In genomic region chr11:69171626-69172025, GRCm38 (mm10) we compare ENCODE assay signal across 9 mouse cellular contexts. TPM values are rescaled to one million over a fixed set of nuclear protein-coding genes. Genes with fewer than 3 reads are reported as not detected.
A peak's percentile ranks its signal among the peaks of the same experiment; 100 is the strongest.
DNase-seq lines count a peak whose midpoint lies in the region; ATAC-seq lines count a peak whose summit lies in the region.
"Had no signal": no experiment of that assay in that cellular context is flagged by ENCODE, and none has a peak within 500 bp of the region (broad histone marks: within the 10 kb centered on the region; RNA-seq: fewer than 3 reads in every experiment).

No protein-coding gene starts in this region.

- H3K36me3 ChIP-seq in heart, embryonic 12.5 days, result no peaks in the 10 kb centered on the region
- no peaks in the 10 kb centered on the region for H3K36me3 ChIP-seq in embryonic facial prominence, embryonic 11.5 days (replicated peaks; ENCODE audit: control insufficient read depth, insufficient read depth, low read depth, low read length)
- H3K36me3 ChIP-seq: midbrain, embryonic 12.5 days had no signal

- DNase-seq in heart, adult 11 months, result peak; percentile 99
- DNase-seq in 3T3-L1 (ENCODE audit: low read depth, low spot score), result peak; percentile 82
- peak; percentile 61 for DNase-seq in adrenal gland, adult 2 months
- peak; percentile 67 for DNase-seq in embryonic facial prominence, embryonic 11.5 days (ENCODE audit: low spot score)
- peak; percentile 44 to 53 for DNase-seq in kidney, adult 8-10 months
- DNase-seq in thymus, postnatal 14 days, result peak; percentile 44

- H3K4me2 ChIP-seq in heart, embryonic 12.5 days, result no peak overlapping the region
- H3K4me2 ChIP-seq in embryonic facial prominence, embryonic 11.5 days (ENCODE audit: low read depth, low read length), result no peak overlapping the region
- H3K4me2 ChIP-seq: midbrain, embryonic 12.5 days had no signal

- no peak overlapping the region for H3K27ac ChIP-seq in heart, embryonic 12.5 days (ENCODE audit: poor library complexity, severe bottlenecking)
- no peak overlapping the region for H3K27ac ChIP-seq in embryonic facial prominence, embryonic 11.5 days (replicated peaks; ENCODE audit: low read depth, low read length)
- H3K27ac ChIP-seq: midbrain, embryonic 12.5 days had no signal

- no peak overlapping the region for H3K9ac ChIP-seq in heart, embryonic 12.5 days
- H3K9ac ChIP-seq in embryonic facial prominence, embryonic 11.5 days (replicated peaks; ENCODE audit: low read length), result no peak overlapping the region
- H3K9ac ChIP-seq: midbrain, embryonic 12.5 days had no signal

- no peak for ATAC-seq in heart, embryonic 12.5 days (ENCODE audit: insufficient number of reproducible peaks, low FRiP score)
- ATAC-seq in embryonic facial prominence, embryonic 11.5 days (replicated peaks; ENCODE audit: insufficient number of reproducible peaks, low FRiP score, low TSS enrichment, low read depth), result no peak
- ATAC-seq in megakaryocyte, adult 5-6 weeks (ENCODE audit: poor library complexity, severe bottlenecking), result peak; percentile 56; the same call in 1 of the 2 replicates

- no peak overlapping the region for H3K4me3 ChIP-seq in heart, embryonic 12.5 days
- H3K4me3 ChIP-seq in embryonic facial prominence, embryonic 11.5 days (ENCODE audit: low read depth, low read length), result no peak overlapping the region
- H3K4me3 ChIP-seq: midbrain, embryonic 12.5 days had no signal

- 32% methylated on average over 7 of the region's 7 CpGs for WGBS in heart, embryonic 12.5 days
- 31% methylated on average over 7 of the region's 7 CpGs for WGBS in embryonic facial prominence, embryonic 11.5 days

- no peaks in the 10 kb centered on the region for H3K9me3 ChIP-seq in heart, embryonic 12.5 days (replicated peaks)
- H3K9me3 ChIP-seq in embryonic facial prominence, embryonic 11.5 days (replicated peaks; ENCODE audit: control insufficient read depth, low read length), result no peaks in the 10 kb centered on the region
- H3K9me3 ChIP-seq: midbrain, embryonic 12.5 days had no signal

- peaks cover 35% of the 10 kb centered on the region for H3K27me3 ChIP-seq in heart, embryonic 12.5 days (replicated peaks)
- no peaks in the 10 kb centered on the region for H3K27me3 ChIP-seq in embryonic facial prominence, embryonic 11.5 days (ENCODE audit: control insufficient read depth, insufficient read depth, low read length)

- H3K4me1 ChIP-seq in heart, embryonic 12.5 days (replicated peaks), result 0 out of 2 replicates have a peak, but pooled peaks cover 5% of the 10 kb centered on the region
- H3K4me1 ChIP-seq in embryonic facial prominence, embryonic 11.5 days (ENCODE audit: control insufficient read depth, insufficient read depth, low read length), result no peaks in the 10 kb centered on the region
- H3K4me1 ChIP-seq: midbrain, embryonic 12.5 days had no signal

RNA-seq across cellular contexts. Expression of gene Alox12b, which starts 14.8 kb away (rescaled TPM):
- not detected in 2 replicates for polyA plus RNA-seq in heart, embryonic 12.5 days (2016; fragmentation: Nextera tagmentation; extraction: Ambion mirVana)
- total RNA-seq in adrenal gland, adult 2 months (2021), result not detected
- polyA plus RNA-seq in adrenal gland, adult 2 months (2012; rRNA removed), result not detected in 2 replicates
- polyA plus RNA-seq in embryonic facial prominence, embryonic 11.5 days (2014; fragmentation: Nextera tagmentation; extraction: Ambion mirVana), result 0.20 and 0.27 TPM in 2 replicates
- not detected in 2 replicates for total RNA-seq in megakaryocyte, adult 5-6 weeks (2015)
- total RNA-seq in megakaryocyte, adult 5-6 weeks (2017), result not detected in 2 replicates

RNA-seq across cellular contexts. Expression of gene Alox8, which starts 26.0 kb away (rescaled TPM):
- 1.2 and 1.4 TPM in 2 replicates for polyA plus RNA-seq in heart, embryonic 12.5 days (2016; fragmentation: Nextera tagmentation; extraction: Ambion mirVana)
- not detected for total RNA-seq in adrenal gland, adult 2 months (2021)
- polyA plus RNA-seq in adrenal gland, adult 2 months (2012; rRNA removed), result not detected in 2 replicates
- polyA plus RNA-seq in embryonic facial prominence, embryonic 11.5 days (2014; fragmentation: Nextera tagmentation; extraction: Ambion mirVana), result not detected in 2 replicates
- total RNA-seq in megakaryocyte, adult 5-6 weeks (2015), result 1.3 and 1.5 TPM in 2 replicates
- total RNA-seq in megakaryocyte, adult 5-6 weeks (2017), result 1.8 and 2.0 TPM in 2 replicates

RNA-seq across cellular contexts. Expression of gene Aloxe3, which starts 45.9 kb away (rescaled TPM):
- 0.17 and 0.54 TPM in 2 replicates for polyA plus RNA-seq in heart, embryonic 12.5 days (2016; fragmentation: Nextera tagmentation; extraction: Ambion mirVana)
- total RNA-seq in adrenal gland, adult 2 months (2021), result 1 to 10 TPM in 1 of 2 experiments, under 1 TPM in 1; 0.79 to 1.0 TPM
- polyA plus RNA-seq in adrenal gland, adult 2 months (2012; rRNA removed), result 1.4 and 2.5 TPM in 2 replicates
- 0.25 and 0.88 TPM in 2 replicates for polyA plus RNA-seq in embryonic facial prominence, embryonic 11.5 days (2014; fragmentation: Nextera tagmentation; extraction: Ambion mirVana)
- total RNA-seq in megakaryocyte, adult 5-6 weeks (2015), result 0.18 TPM in 1 of 2 replicates, not detected in the other
- not detected in 2 replicates for total RNA-seq in megakaryocyte, adult 5-6 weeks (2017)

RNA-seq across cellular contexts. Expression of gene 9130213A22Rik, which starts 49.2 kb away (rescaled TPM):
- polyA plus RNA-seq in heart, embryonic 12.5 days (2016; fragmentation: Nextera tagmentation; extraction: Ambion mirVana), result 0.42 and 0.65 TPM in 2 replicates
- total RNA-seq in adrenal gland, adult 2 months (2021), result under 1 TPM; 0.59 to 0.78 TPM
- polyA plus RNA-seq in adrenal gland, adult 2 months (2012; rRNA removed), result 2.3 and 3.0 TPM in 2 replicates
- not detected in 2 replicates for polyA plus RNA-seq in embryonic facial prominence, embryonic 11.5 days (2014; fragmentation: Nextera tagmentation; extraction: Ambion mirVana)
- not detected in 2 replicates for total RNA-seq in megakaryocyte, adult 5-6 weeks (2015)
- not detected in 2 replicates for total RNA-seq in megakaryocyte, adult 5-6 weeks (2017)

RNA-seq across cellular contexts. Expression of gene Hes7, which starts 51.4 kb away (rescaled TPM):
- polyA plus RNA-seq in heart, embryonic 12.5 days (2016; fragmentation: Nextera tagmentation; extraction: Ambion mirVana), result 0.70 and 0.81 TPM in 2 replicates
- not detected for total RNA-seq in adrenal gland, adult 2 months (2021)
- 1.3 and 1.6 TPM in 2 replicates for polyA plus RNA-seq in adrenal gland, adult 2 months (2012; rRNA removed)
- polyA plus RNA-seq in embryonic facial prominence, embryonic 11.5 days (2014; fragmentation: Nextera tagmentation; extraction: Ambion mirVana), result 0.11 TPM in 1 of 2 replicates, not detected in the other
- not detected in 2 replicates for total RNA-seq in megakaryocyte, adult 5-6 weeks (2015)
- total RNA-seq in megakaryocyte, adult 5-6 weeks (2017), result not detected in 2 replicates

Comparison
In these comparisons a context has a peak if more than half of its experiments do, and no peak if none do; other contexts are left out.
1. DNase-seq: peak in every context shown above with its lines; median percentile 99 in heart, adult 11 months; 82 in 3T3-L1; 67 in embryonic facial prominence, embryonic 11.5 days; 61 in adrenal gland, adult 2 months; 48 in kidney, adult 8-10 months; 44 in thymus, postnatal 14 days.